Mouse (Mus musculus) ES-Bruce4 (cell line): Measurements from ENCODE around the gene March11.

Experiments used
- CTCF ChIP-seq: IDR thresholded peaks from one replicate; pipeline ENCODE4 v1.8.1; 2011; ENCODE audit warnings: low read depth, low read length
- EP300 ChIP-seq: IDR thresholded peaks from 2 replicates; pipeline ENCODE4 v1.6.1; 2011; ENCODE audit warnings: low read depth, low read length; ENCODE audit not compliant: insufficient read depth
- POLR2A ChIP-seq: IDR thresholded peaks from one replicate; pipeline ENCODE4 v1.8.1; 2011; ENCODE audit warnings: low read length; ENCODE audit not compliant: insufficient read depth

GRCm38 (mm10) chr15:26262336-26262735, 46.5 kb upstream of the March11 start:
- TF ChIP-seq POLR2A (no peak), CTCF (no peak), EP300 (no peak)
